Mouse (Mus musculus): ENCODE results near the gene Tmeff2. TPM values are rescaled to one million over a fixed set of nuclear protein-coding genes. Genes with fewer than 3 reads are reported as not detected.
"Not testable (repeated sequence)": the region's sequence is repeated elsewhere in the genome, so short reads cannot be mapped to it uniquely, and the experiment has no call there.

The Tmeff2 gene
- polyA plus RNA-seq (2015; fragmentation: Nextera tagmentation; extraction: Ambion mirVana): 2.1 and 2.8 TPM in 2 replicates

- H3K27ac ChIP-seq; H3K36me3 ChIP-seq (ENCODE audit: insufficient read depth, low read length); H3K4me2 ChIP-seq (ENCODE audit: low read length); H3K9me3 ChIP-seq (replicated peaks; ENCODE audit: low read length); DNase-seq (ENCODE audit: low spot score); H3K4me1 ChIP-seq (replicated peaks; ENCODE audit: insufficient read depth, low read length); ATAC-seq (replicated peaks; ENCODE audit: low FRiP score, low read depth); H3K9ac ChIP-seq (ENCODE audit: low read depth, low read length); H3K4me3 ChIP-seq (replicated peaks; ENCODE audit: low read depth, low read length); H3K27me3 ChIP-seq (ENCODE audit: insufficient read depth, low read length): not testable (repeated sequence)
- WGBS: 90% methylated on average over 9 of the region's 9 CpGs
Observed at GRCm38 (mm10) chr1:50900386-50900785, at the start of gene Tmeff2. Gene Tmeff2, plus strand, starts transcription at chr1:50900647.

GRCm38 (mm10) chr1:50861515-50861914 is 38.9 kb upstream of the Tmeff2 start:
- H3K9me3 ChIP-seq (replicated peaks; ENCODE audit: low read length): no peaks in the 10 kb centered on the region
- ATAC-seq (replicated peaks; ENCODE audit: low FRiP score, low read depth): no peak

GRCm38 (mm10) chr1:50897696-50898095 is 2.8 kb upstream of the Tmeff2 start:
- ATAC-seq (replicated peaks; ENCODE audit: low FRiP score, low read depth): no peak
- 0 out of 2 replicates have a peak, but pooled peaks cover 4% of the 10 kb centered on the region for H3K9me3 ChIP-seq (replicated peaks; ENCODE audit: low read length)
- DNase-seq (ENCODE audit: low spot score): no peak
- H3K4me1 ChIP-seq (replicated peaks; ENCODE audit: insufficient read depth, low read length): no peaks in the 10 kb centered on the region
- no peaks in the 10 kb centered on the region for H3K27me3 ChIP-seq (ENCODE audit: insufficient read depth, low read length)
- no peak overlapping the region for H3K4me3 ChIP-seq (replicated peaks; ENCODE audit: low read depth, low read length)
- 63% methylated on average over 6 of the region's 6 CpGs for WGBS
- TF ChIP-seq CTCF (IDR thresholded peaks at IDR 0.05; ENCODE audit: low read depth): no peak
- no peak overlapping the region for H3K27ac ChIP-seq
- no peak overlapping the region for H3K4me2 ChIP-seq (ENCODE audit: low read length)
- H3K9ac ChIP-seq (ENCODE audit: low read depth, low read length): no peak overlapping the region
- H3K36me3 ChIP-seq (ENCODE audit: insufficient read depth, low read length): no peaks in the 10 kb centered on the region

More at GRCm38 (mm10) chr1:50861515-50861914, 38.9 kb upstream of the Tmeff2 start:
- Histone ChIP-seq H3K36me3 (ENCODE audit: insufficient read depth, low read length) (no peaks in the 10 kb centered on the region), H3K4me1 (replicated peaks; ENCODE audit: insufficient read depth, low read length) (no peaks in the 10 kb centered on the region), H3K4me2 (ENCODE audit: low read length) (no peak overlapping the region), H3K27me3 (ENCODE audit: insufficient read depth, low read length) (no peaks in the 10 kb centered on the region), H3K9ac (ENCODE audit: low read depth, low read length) (no peak overlapping the region), H3K27ac (no peak overlapping the region), H3K4me3 (replicated peaks; ENCODE audit: low read depth, low read length) (no peak overlapping the region)
- DNase-seq (ENCODE audit: low spot score): no peak
- TF ChIP-seq CTCF (IDR thresholded peaks at IDR 0.05; ENCODE audit: low read depth): no peak
- WGBS: 81% methylated on average over 2 of the region's 2 CpGs

GRCm38 (mm10) chr1:50924838-50925355 is 24.4 kb downstream of the Tmeff2 start:
- ATAC-seq (replicated peaks; ENCODE audit: low FRiP score, low read depth): no peak
- H3K27me3 ChIP-seq (ENCODE audit: insufficient read depth, low read length): peaks cover 22% of the 10 kb centered on the region
- no peak overlapping the region for H3K4me3 ChIP-seq (replicated peaks; ENCODE audit: low read depth, low read length)
- no peak overlapping the region for H3K27ac ChIP-seq
- H3K9ac ChIP-seq (ENCODE audit: low read depth, low read length): no peak overlapping the region
- TF ChIP-seq CTCF (IDR thresholded peaks at IDR 0.05; ENCODE audit: low read depth): peak; percentile 20; the same call in 1 of the 2 replicates
- no peaks in the 10 kb centered on the region for H3K9me3 ChIP-seq (replicated peaks; ENCODE audit: low read length)
- no peak overlapping the region for H3K4me2 ChIP-seq (ENCODE audit: low read length)
- 40% methylated on average over 5 of the region's 5 CpGs for WGBS
- H3K36me3 ChIP-seq (ENCODE audit: insufficient read depth, low read length): no peaks in the 10 kb centered on the region
- peaks cover 4% of the 10 kb centered on the region; the same call in 1 of the 2 replicates for H3K4me1 ChIP-seq (replicated peaks; ENCODE audit: insufficient read depth, low read length)
- no peak for DNase-seq (ENCODE audit: low spot score)

GRCm38 (mm10) chr1:50925356-50925921 is 25.0 kb downstream of the Tmeff2 start:
- 8% methylated on average over 13 of the region's 13 CpGs for WGBS
- H3K4me1 ChIP-seq (replicated peaks; ENCODE audit: insufficient read depth, low read length): peaks cover 4% of the 10 kb centered on the region; the same call in 1 of the 2 replicates
- DNase-seq (ENCODE audit: low spot score) (no peak), ATAC-seq (replicated peaks; ENCODE audit: low FRiP score, low read depth) (no peak)
- H3K4me2 ChIP-seq (ENCODE audit: low read length): 0 out of 2 replicates have a peak overlapping the region, but pooled peaks have one; percentile 96
- H3K36me3 ChIP-seq (ENCODE audit: insufficient read depth, low read length): no peaks in the 10 kb centered on the region
- no peaks in the 10 kb centered on the region for H3K9me3 ChIP-seq (replicated peaks; ENCODE audit: low read length)
- peaks cover 22% of the 10 kb centered on the region for H3K27me3 ChIP-seq (ENCODE audit: insufficient read depth, low read length)
- no peak for TF ChIP-seq CTCF (IDR thresholded peaks at IDR 0.05; ENCODE audit: low read depth)
- no peak overlapping the region for H3K27ac ChIP-seq
- no peak overlapping the region for H3K9ac ChIP-seq (ENCODE audit: low read depth, low read length)
- H3K4me3 ChIP-seq (replicated peaks; ENCODE audit: low read depth, low read length): no peak overlapping the region

- peak overlapping the region; percentile 47 for H3K4me3 ChIP-seq (replicated peaks; ENCODE audit: low read depth, low read length)
- peaks cover 22% of the 10 kb centered on the region for H3K27me3 ChIP-seq (ENCODE audit: insufficient read depth, low read length)
- TF ChIP-seq CTCF (IDR thresholded peaks at IDR 0.05; ENCODE audit: low read depth): no peak
- no peaks in the 10 kb centered on the region for H3K36me3 ChIP-seq (ENCODE audit: insufficient read depth, low read length)
- ATAC-seq (replicated peaks; ENCODE audit: low FRiP score, low read depth) (no peak), DNase-seq (ENCODE audit: low spot score) (peak; percentile 25)
- H3K4me1 ChIP-seq (replicated peaks; ENCODE audit: insufficient read depth, low read length): peaks cover 4% of the 10 kb centered on the region; the same call in 1 of the 2 replicates
- H3K9me3 ChIP-seq (replicated peaks; ENCODE audit: low read length): no peaks in the 10 kb centered on the region
- no peak overlapping the region for H3K9ac ChIP-seq (ENCODE audit: low read depth, low read length)
- H3K27ac ChIP-seq: no peak overlapping the region
- H3K4me2 ChIP-seq (ENCODE audit: low read length): peak overlapping the region; percentile 96
- 3% methylated on average over 23 of the region's 23 CpGs for WGBS
Observed at GRCm38 (mm10) chr1:50926374-50927060, 26.1 kb downstream of the Tmeff2 start.

Measured in kidney, postnatal 0 days (tissue).